Mouse (Mus musculus) cerebellum, adult 18-20 months (tissue): Measurements from ENCODE around the gene Hif1an.

Source experiments
- DNase-seq, 2 experiments: peaks; one replicate each; pipeline ENCODE4 v3.0.0; 2021

The Hif1an gene

GRCm38 (mm10) chr19:44567763-44568162 lies 5.1 kb downstream of the Hif1an start:
- DNase-seq, result no peak

- no peak for DNase-seq
Measured at GRCm38 (mm10) chr19:44576275-44576674, 13.6 kb downstream of the Hif1an start.

GRCm38 (mm10) chr19:44578038-44578437 lies 15.4 kb downstream of the Hif1an start:
- no peak for DNase-seq

GRCm38 (mm10) chr19:44582103-44582502 lies 19.5 kb downstream of the Hif1an start:
- DNase-seq, result no peak

GRCm38 (mm10) chr19:44582638-44583309 lies 20.1 kb downstream of the Hif1an start:
- DNase-seq, result peak; percentile 82 to 89

- DNase-seq, result no peak
Measured at GRCm38 (mm10) chr19:44588036-44588435, 25.4 kb downstream of the Hif1an start.

GRCm38 (mm10) chr19:44589591-44590223 lies 27.1 kb downstream of the Hif1an start:
- no peak for DNase-seq

- no peak for DNase-seq
Measured at GRCm38 (mm10) chr19:44590992-44591391, 28.3 kb downstream of the Hif1an start.

GRCm38 (mm10) chr19:44591638-44592037 lies 29.0 kb downstream of the Hif1an start:
- no peak for DNase-seq

- DNase-seq, result no peak
Measured at GRCm38 (mm10) chr19:44594180-44594579, 31.5 kb downstream of the Hif1an start.

- no peak for DNase-seq
Measured at GRCm38 (mm10) chr19:44618166-44618565, 55.5 kb downstream of the Hif1an start.
